Mouse (Mus musculus) small intestine, adult 2 months (tissue): Measurements from ENCODE around the gene Hs1bp3. TPM values are rescaled to one million over a fixed set of nuclear protein-coding genes. Genes with fewer than 3 reads are reported as not detected.
A peak's percentile ranks its signal among the peaks of the same experiment; 100 is the strongest.

Source experiments
- H3K27ac ChIP-seq: fragments of 200-500 bp; 2 replicates; pipeline ENCODE4 v1.5.1; 2012; ENCODE audit warnings: low read depth, low read length, control low read depth, inconsistent platforms; ENCODE audit not compliant: insufficient read depth
- H3K27me3 ChIP-seq: fragments of 200-500 bp; 2 replicates; pipeline ENCODE4 v1.6.1; 2012; ENCODE audit warnings: mild to moderate bottlenecking, moderate library complexity, low read length, inconsistent platforms; ENCODE audit not compliant: control insufficient read depth, insufficient read depth
- H3K36me3 ChIP-seq: fragments of 200-500 bp; 2 replicates; pipeline ENCODE4 v1.6.1; 2012; ENCODE audit warnings: mild to moderate bottlenecking, low read length, control low read depth, inconsistent platforms; ENCODE audit not compliant: control insufficient read depth, insufficient read depth
- H3K4me1 ChIP-seq: fragments of 200-500 bp; 2 replicates; pipeline ENCODE4 v1.6.1; 2012; ENCODE audit warnings: low read length, inconsistent platforms, mixed read lengths; ENCODE audit not compliant: control insufficient read depth, insufficient read depth, insufficient read length
- H3K4me3 ChIP-seq: fragments of 200-500 bp; 2 replicates; pipeline ENCODE4 v1.5.1; 2012; ENCODE audit warnings: low read depth, mild to moderate bottlenecking, control low read depth, inconsistent platforms, low read length, moderate library complexity
- CTCF ChIP-seq: fragments of 200-500 bp; IDR thresholded peaks from 2 replicates; pipeline ENCODE4 v1.5.1; 2012; ENCODE audit warnings: low read depth, mild to moderate bottlenecking, control low read depth, inconsistent platforms, low read length, moderate library complexity, mixed read lengths; ENCODE audit not compliant: insufficient replicate concordance, insufficient read length; ENCODE audit errors: extremely low read depth
- POLR2A ChIP-seq: fragments of 200-500 bp; IDR thresholded peaks from 2 replicates; pipeline ENCODE4 v1.6.1; 2012; ENCODE audit warnings: low read depth, mild to moderate bottlenecking, control low read depth, inconsistent platforms, low read length, moderate library complexity
- WGBS: fragments of 180-500 bp; shearing (Covaris S2); methylation state at CpG from one replicate; pipeline ENCODE4 v1.1.7; 2018; 5-methylcytosine and 5-hydroxymethylcytosine counted together
- polyA plus RNA-seq: library from polyadenylated mRNA; depleted of rRNA; stranded (reverse); fragments of >200 nt; gene quantifications from 2 replicates; pipeline ENCODE4 v1.2.3, GENCODE M21; 2012

Hs1bp3 gene
- polyA plus RNA-seq, 1 experiment: 15.2 TPM

- Histone ChIP-seq H3K36me3 (peaks cover 9% of the 10 kb centered on the region; the same call in 1 of the 2 replicates), H3K4me3 (no peak overlapping the region), H3K27ac (no peak overlapping the region), H3K27me3 (no peaks in the 10 kb centered on the region), H3K4me1 (no peaks in the 10 kb centered on the region)
- TF ChIP-seq CTCF: no peak
- TF ChIP-seq POLR2A: no peak
- 56% methylated on average over 3 of the region's 3 CpGs for WGBS
Measured at GRCm38 (mm10) chr12:8287970-8288369, 25.3 kb upstream of the Hs1bp3 start.

GRCm38 (mm10) chr12:8289099-8289498, 24.1 kb upstream of the Hs1bp3 start:
- H3K27ac ChIP-seq: no peak overlapping the region
- H3K4me3 ChIP-seq: no peak overlapping the region
- H3K27me3 ChIP-seq: no peaks in the 10 kb centered on the region
- 88% methylated on average over 6 of the region's 6 CpGs for WGBS
- no peaks in the 10 kb centered on the region for H3K4me1 ChIP-seq
- peaks cover 7% of the 10 kb centered on the region; the same call in 1 of the 2 replicates for H3K36me3 ChIP-seq
- TF ChIP-seq POLR2A (no peak), CTCF (no peak)

- WGBS: 93% methylated on average over 8 of the region's 8 CpGs
- Histone ChIP-seq H3K27ac (no peak overlapping the region), H3K4me3 (no peak overlapping the region), H3K36me3 (peaks cover 4% of the 10 kb centered on the region; the same call in 1 of the 2 replicates), H3K4me1 (no peaks in the 10 kb centered on the region), H3K27me3 (no peaks in the 10 kb centered on the region)
- TF ChIP-seq CTCF (no peak), POLR2A (no peak)
Measured at GRCm38 (mm10) chr12:8289499-8289898, 23.7 kb upstream of the Hs1bp3 start.

- no peaks in the 10 kb centered on the region for H3K4me1 ChIP-seq
- no peaks in the 10 kb centered on the region for H3K36me3 ChIP-seq
- no peak overlapping the region for H3K4me3 ChIP-seq
- H3K27ac ChIP-seq: no peak overlapping the region
- H3K27me3 ChIP-seq: peaks cover 3% of the 10 kb centered on the region; the same call in 1 of the 2 replicates
- 76% methylated on average over 15 of the region's 15 CpGs for WGBS
- TF ChIP-seq POLR2A (no peak), CTCF (no peak)
Measured at GRCm38 (mm10) chr12:8291157-8291853, 21.9 kb upstream of the Hs1bp3 start.

GRCm38 (mm10) chr12:8295307-8295913, 17.8 kb upstream of the Hs1bp3 start:
- Histone ChIP-seq H3K4me1 (peaks cover 6% of the 10 kb centered on the region; the same call in 1 of the 2 replicates), H3K36me3 (no peaks in the 10 kb centered on the region), H3K27me3 (peaks cover 38% of the 10 kb centered on the region), H3K4me3 (no peak overlapping the region), H3K27ac (no peak overlapping the region)
- TF ChIP-seq CTCF (no peak), POLR2A (no peak)
- 31% methylated on average over 6 of the region's 6 CpGs for WGBS

GRCm38 (mm10) chr12:8296154-8296553, 17.1 kb upstream of the Hs1bp3 start:
- Histone ChIP-seq H3K4me3 (no peak overlapping the region), H3K27me3 (peaks cover 46% of the 10 kb centered on the region), H3K27ac (no peak overlapping the region), H3K4me1 (peaks cover 6% of the 10 kb centered on the region; the same call in 1 of the 2 replicates), H3K36me3 (no peaks in the 10 kb centered on the region)
- 62% methylated on average over 2 of the region's 2 CpGs for whole genome bisulfite sequencing
- TF ChIP-seq POLR2A: no peak
- TF ChIP-seq CTCF: no peak

GRCm38 (mm10) chr12:8297586-8298214, 15.5 kb upstream of the Hs1bp3 start:
- H3K4me1 ChIP-seq: peaks cover 6% of the 10 kb centered on the region; the same call in 1 of the 2 replicates
- 9% methylated on average over 34 of the region's 34 CpGs for WGBS
- no peaks in the 10 kb centered on the region for H3K36me3 ChIP-seq
- H3K27me3 ChIP-seq: peaks cover 60% of the 10 kb centered on the region
- no peak for TF ChIP-seq CTCF
- no peak for TF ChIP-seq POLR2A
- peak overlapping the region; percentile 2; the same call in 1 of the 2 replicates for H3K4me3 ChIP-seq
- no peak overlapping the region for H3K27ac ChIP-seq
